Mouse (Mus musculus) hindbrain, embryonic 12.5 days (tissue): ENCODE data around the gene Trmt61a. TPM values are rescaled to one million over a fixed set of nuclear protein-coding genes. Genes with fewer than 3 reads are reported as not detected.
A peak's percentile ranks its signal among the peaks of the same experiment; 100 is the strongest.
"Not testable (repeated sequence)": the region's sequence is repeated elsewhere in the genome, so short reads cannot be mapped to it uniquely, and the experiment has no call there.

Experiments
- ATAC-seq: fragments of 200-750 bp; cut with Nextera tagmentation; 2 replicates; pipeline ENCODE4 v1.8.0; 2017; ENCODE audit warnings: moderate TSS enrichment; ENCODE audit not compliant: low FRiP score
- H3K27ac ChIP-seq: fragments of 300-500 bp; sonication (generic); 2 replicates; pipeline ENCODE4 v1.5.1; 2016; ENCODE audit warnings: mild to moderate bottlenecking
- H3K27me3 ChIP-seq: fragments of 300-500 bp; sonication (generic); 2 replicates; pipeline ENCODE4 v1.6.1; 2016; ENCODE audit warnings: mild to moderate bottlenecking
- H3K36me3 ChIP-seq: fragments of 300-500 bp; sonication (generic); 2 replicates; pipeline ENCODE4 v1.6.1; 2016; ENCODE audit warnings: mild to moderate bottlenecking
- H3K4me1 ChIP-seq: fragments of 300-500 bp; sonication (generic); 2 replicates; pipeline ENCODE4 v1.6.1; 2016
- H3K4me2 ChIP-seq: fragments of 300-500 bp; sonication (generic); replicated peaks from 2 replicates; pipeline ENCODE4 v1.6.1; 2016; ENCODE audit warnings: mild to moderate bottlenecking
- H3K4me3 ChIP-seq: fragments of 300-500 bp; sonication (generic); 2 replicates; pipeline ENCODE4 v1.5.1; 2016; ENCODE audit warnings: mild to moderate bottlenecking
- H3K9ac ChIP-seq: fragments of 300-500 bp; sonication (generic); 2 replicates; pipeline ENCODE4 v1.6.1; 2016; ENCODE audit warnings: mild to moderate bottlenecking, moderate library complexity
- H3K9me3 ChIP-seq: fragments of 300-500 bp; sonication (generic); replicated peaks from 2 replicates; pipeline ENCODE4 v1.6.1; 2016; ENCODE audit warnings: mild to moderate bottlenecking
- WGBS: fragments of 180-500 bp; shearing (Covaris S2); methylation state at CpG from one replicate; pipeline ENCODE4 v1.1.7; 2016; 5-methylcytosine and 5-hydroxymethylcytosine counted together
- polyA plus RNA-seq: library from polyadenylated mRNA; unstranded; fragments of >200 nt; fragmentation: Nextera tagmentation; extraction: Ambion mirVana; gene quantifications from 2 replicates; pipeline ENCODE4 v1.2.1, GENCODE M21; 2016

Gene Trmt61a
- polyA plus RNA-seq, 1 experiment from 2014 or later, result 10.7 TPM

GRCm38 (mm10) chr12:111704609-111705008 lies 26.7 kb downstream of the Trmt61a start:
- 0 out of 2 replicates have a peak, but pooled peaks cover 2% of the 10 kb centered on the region for H3K4me1 ChIP-seq
- no peaks in the 10 kb centered on the region for H3K27me3 ChIP-seq
- peak; percentile 46; the same call in 1 of the 2 replicates for ATAC-seq
- H3K9me3 ChIP-seq, result no peaks in the 10 kb centered on the region
- peaks cover 23% of the 10 kb centered on the region for H3K36me3 ChIP-seq
- no peak overlapping the region for H3K4me2 ChIP-seq
- 57% methylated on average over 9 of the region's 9 CpGs for WGBS
- peak overlapping the region; percentile 2; the same call in 1 of the 2 replicates for H3K27ac ChIP-seq
- H3K9ac ChIP-seq, result no peak overlapping the region
- no peak overlapping the region for H3K4me3 ChIP-seq

GRCm38 (mm10) chr12:111705186-111705973 lies 27.5 kb downstream of the Trmt61a start:
- Histone ChIP-seq H3K9me3 (no peaks in the 10 kb centered on the region), H3K4me3 (no peak overlapping the region), H3K4me2 (no peak overlapping the region), H3K9ac (no peak overlapping the region), H3K36me3 (peaks cover 31% of the 10 kb centered on the region), H3K27me3 (no peaks in the 10 kb centered on the region), H3K4me1 (0 out of 2 replicates have a peak, but pooled peaks cover 2% of the 10 kb centered on the region), H3K27ac (no peak overlapping the region)
- WGBS, result 79% methylated on average over 15 of the region's 15 CpGs
- no peak for ATAC-seq

GRCm38 (mm10) chr12:111708181-111708580 lies 30.3 kb downstream of the Trmt61a start:
- Histone ChIP-seq H3K4me2 (no peak overlapping the region), H3K9me3 (no peaks in the 10 kb centered on the region), H3K27ac (no peak overlapping the region), H3K27me3 (no peaks in the 10 kb centered on the region), H3K9ac (no peak overlapping the region), H3K4me1 (peaks cover 14% of the 10 kb centered on the region), H3K36me3 (peaks cover 40% of the 10 kb centered on the region), H3K4me3 (no peak overlapping the region)
- 82% methylated on average over 4 of the region's 4 CpGs for WGBS
- no peak for ATAC-seq

GRCm38 (mm10) chr12:111710091-111710490 lies 32.2 kb downstream of the Trmt61a start:
- no peak overlapping the region for H3K4me2 ChIP-seq
- no peaks in the 10 kb centered on the region for H3K27me3 ChIP-seq
- no peak overlapping the region for H3K9ac ChIP-seq
- H3K27ac ChIP-seq, result no peak overlapping the region
- ATAC-seq, result no peak
- H3K4me1 ChIP-seq, result peaks cover 27% of the 10 kb centered on the region
- 93% methylated on average over 10 of the region's 10 CpGs for WGBS
- H3K9me3 ChIP-seq, result no peaks in the 10 kb centered on the region
- peaks cover 40% of the 10 kb centered on the region for H3K36me3 ChIP-seq
- H3K4me3 ChIP-seq, result no peak overlapping the region

GRCm38 (mm10) chr12:111712476-111712875 lies 34.6 kb downstream of the Trmt61a start:
- ATAC-seq, result no peak; the same call in 1 of the 2 replicates
- Histone ChIP-seq H3K4me1 (peaks cover 26% of the 10 kb centered on the region), H3K4me2 (peak overlapping the region; percentile 75), H3K36me3 (peaks cover 42% of the 10 kb centered on the region), H3K9ac (peak overlapping the region; percentile 98), H3K4me3 (peak overlapping the region; percentile 100), H3K27ac (peak overlapping the region; percentile 86), H3K27me3 (no peaks in the 10 kb centered on the region), H3K9me3 (no peaks in the 10 kb centered on the region)
- WGBS, result 1% methylated on average over 33 of the region's 33 CpGs

- Histone ChIP-seq H3K4me3 (peak within 1 kb of the TSS; percentile 100), H3K4me1 (peaks cover 26% of the 10 kb centered on the region), H3K4me2 (peak within 1 kb of the TSS; percentile 75), H3K36me3 (peaks cover 36% of the 10 kb centered on the region), H3K9ac (peak within 1 kb of the TSS; percentile 98), H3K27ac (peak within 1 kb of the TSS; percentile 86), H3K9me3 (no peaks in the 10 kb centered on the region), H3K27me3 (no peaks in the 10 kb centered on the region)
- 1% methylated on average over 74 of the region's 86 CpGs for WGBS
- peak; percentile 94 for ATAC-seq
These were observed 35.2 kb downstream of the Trmt61a start, which contains the start of the genes Bag5 and Apopt1 for GRCm38 (mm10) chr12:111713004-111713651. Gene Bag5, minus strand, starts transcription at chr12:111713257. Gene Apopt1, plus strand, starts transcription at chr12:111713261.

GRCm38 (mm10) chr12:111713880-111714279 lies 36.0 kb downstream of the Trmt61a start:
- WGBS, result 81% methylated on average over 6 of the region's 6 CpGs
- Histone ChIP-seq H3K4me2 (peak overlapping the region; percentile 75), H3K4me1 (peaks cover 31% of the 10 kb centered on the region), H3K4me3 (peak overlapping the region; percentile 100), H3K36me3 (peaks cover 30% of the 10 kb centered on the region)
- H3K27ac ChIP-seq, H3K27me3 ChIP-seq, ATAC-seq, H3K9me3 ChIP-seq, H3K9ac ChIP-seq: not testable (repeated sequence)

GRCm38 (mm10) chr12:111716505-111716904 lies 38.6 kb downstream of the Trmt61a start:
- no peak for ATAC-seq
- H3K27me3 ChIP-seq, result no peaks in the 10 kb centered on the region

GRCm38 (mm10) chr12:111718656-111719055 lies 40.8 kb downstream of the Trmt61a start:
- no peak overlapping the region for H3K4me3 ChIP-seq
- no peak for ATAC-seq
- H3K9ac ChIP-seq, result peak overlapping the region; percentile 52
- no peaks in the 10 kb centered on the region for H3K27me3 ChIP-seq
- 0 out of 2 replicates have a peak overlapping the region, but pooled peaks have one; percentile 11 for H3K4me2 ChIP-seq
- no peaks in the 10 kb centered on the region for H3K9me3 ChIP-seq
- peaks cover 9% of the 10 kb centered on the region for H3K36me3 ChIP-seq
- WGBS, result 35% methylated on average over 8 of the region's 8 CpGs
- peaks cover 19% of the 10 kb centered on the region for H3K4me1 ChIP-seq
- peak overlapping the region; percentile 66 for H3K27ac ChIP-seq

More at GRCm38 (mm10) chr12:111716505-111716904, 38.6 kb downstream of the Trmt61a start:
- Histone ChIP-seq H3K4me3 (no peak overlapping the region), H3K9ac (no peak overlapping the region), H3K27ac (no peak overlapping the region), H3K4me2 (no peak overlapping the region), H3K36me3 (peaks cover 6% of the 10 kb centered on the region; the same call in 1 of the 2 replicates), H3K4me1 (peaks cover 28% of the 10 kb centered on the region), H3K9me3 (no peaks in the 10 kb centered on the region)
- 96% methylated on average over 7 of the region's 7 CpGs for WGBS

- H3K9ac ChIP-seq, result no peak overlapping the region
- no peak overlapping the region for H3K4me3 ChIP-seq
- H3K4me2 ChIP-seq, result no peak overlapping the region
- H3K36me3 ChIP-seq, result peaks cover 22% of the 10 kb centered on the region
- H3K4me1 ChIP-seq, result peaks cover 13% of the 10 kb centered on the region
- 80% methylated on average over 4 of the region's 4 CpGs for WGBS
- H3K27me3 ChIP-seq, result no peaks in the 10 kb centered on the region
- no peak overlapping the region for H3K27ac ChIP-seq
- no peaks in the 10 kb centered on the region for H3K9me3 ChIP-seq
- ATAC-seq, result no peak
These were observed 42.3 kb downstream of the Trmt61a start for GRCm38 (mm10) chr12:111720222-111720621.

- Histone ChIP-seq H3K4me3 (no peak overlapping the region), H3K9me3 (no peaks in the 10 kb centered on the region), H3K4me1 (peaks cover 13% of the 10 kb centered on the region), H3K27me3 (no peaks in the 10 kb centered on the region), H3K4me2 (no peak overlapping the region), H3K27ac (no peak overlapping the region), H3K36me3 (peaks cover 18% of the 10 kb centered on the region; the same call in 1 of the 2 replicates), H3K9ac (no peak overlapping the region)
- ATAC-seq, result no peak
- 75% methylated on average over 9 of the region's 9 CpGs for WGBS
These were observed 44.7 kb downstream of the Trmt61a start for GRCm38 (mm10) chr12:111722654-111723053.

GRCm38 (mm10) chr12:111724638-111725337 lies 46.9 kb downstream of the Trmt61a start:
- H3K4me1 ChIP-seq, result peaks cover 7% of the 10 kb centered on the region
- H3K36me3 ChIP-seq, result peaks cover 30% of the 10 kb centered on the region; the same call in 1 of the 2 replicates
- H3K9ac ChIP-seq, result 0 out of 2 replicates have a peak overlapping the region, but pooled peaks have one; percentile 38
- no peaks in the 10 kb centered on the region for H3K9me3 ChIP-seq
- no peaks in the 10 kb centered on the region for H3K27me3 ChIP-seq
- ATAC-seq, result no peak
- peak overlapping the region; percentile 55 for H3K27ac ChIP-seq
- H3K4me3 ChIP-seq, result no peak overlapping the region
- WGBS, result 42% methylated on average over 6 of the region's 6 CpGs
- H3K4me2 ChIP-seq, result no peak overlapping the region
